Mouse (Mus musculus): ENCODE data around the gene Fat1. TPM values are rescaled to one million over a fixed set of nuclear protein-coding genes. Genes with fewer than 3 reads are reported as not detected.

Gene Fat1
- polyA plus RNA-seq, 1 experiment from 2014 or later, result 10.9 TPM

DNA sequence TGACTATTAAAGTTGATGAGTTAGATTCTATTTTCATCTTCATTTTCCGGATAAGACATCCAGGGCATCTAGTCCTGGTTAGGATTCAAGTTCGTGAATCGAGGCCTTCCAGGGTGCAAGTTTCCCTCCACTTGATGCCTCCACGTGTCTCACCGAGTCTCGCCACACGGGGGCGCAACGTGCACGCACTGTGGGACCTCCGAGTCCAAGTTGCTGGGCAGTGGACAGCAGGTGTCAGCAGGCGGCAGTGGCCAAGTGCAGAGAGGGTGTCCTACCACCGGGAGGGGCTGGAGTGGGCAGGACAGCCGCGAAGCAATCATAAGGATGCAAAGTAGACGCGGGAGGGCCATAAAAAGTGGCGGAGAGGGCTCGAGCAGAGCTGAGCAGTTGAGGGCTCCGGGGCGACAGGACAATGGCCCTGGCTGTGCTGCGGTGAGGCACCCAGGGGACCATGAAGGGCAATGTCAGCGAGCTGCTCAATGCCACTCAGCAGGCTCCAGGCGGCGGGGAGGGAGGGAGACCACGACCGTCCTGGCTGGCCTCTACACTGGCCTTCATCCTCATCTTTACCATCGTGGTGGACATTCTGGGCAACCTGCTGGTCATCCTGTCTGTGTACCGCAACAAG is 133.6 kb downstream of the Fat1 start, which contains the start of gene Mtnr1a:
Mtnr1a (plus strand) TSS at position 379 of the 628 bp plus-strand sequence.
- H3K27me3 ChIP-seq, result peaks cover 9% of the 10 kb centered on the region
- H3K36me3 ChIP-seq, result no peaks in the 10 kb centered on the region
- peak within 1 kb of the TSS; percentile 73 for H3K4me2 ChIP-seq
- no peaks in the 10 kb centered on the region for H3K9me3 ChIP-seq (replicated peaks)
- H3K4me1 ChIP-seq (replicated peaks), result peaks cover 4% of the 10 kb centered on the region; the same call in 1 of the 2 replicates
- H3K9ac ChIP-seq, result no peak within 1 kb of the TSS
- ATAC-seq (replicated peaks; ENCODE audit: insufficient number of reproducible peaks, insufficient read depth, low FRiP score, low read depth), result peak; percentile 89
- 9% methylated on average over 29 of the region's 29 CpGs for WGBS
- H3K4me3 ChIP-seq, result peak within 1 kb of the TSS; percentile 35
- no peak within 1 kb of the TSS for H3K27ac ChIP-seq

DNA sequence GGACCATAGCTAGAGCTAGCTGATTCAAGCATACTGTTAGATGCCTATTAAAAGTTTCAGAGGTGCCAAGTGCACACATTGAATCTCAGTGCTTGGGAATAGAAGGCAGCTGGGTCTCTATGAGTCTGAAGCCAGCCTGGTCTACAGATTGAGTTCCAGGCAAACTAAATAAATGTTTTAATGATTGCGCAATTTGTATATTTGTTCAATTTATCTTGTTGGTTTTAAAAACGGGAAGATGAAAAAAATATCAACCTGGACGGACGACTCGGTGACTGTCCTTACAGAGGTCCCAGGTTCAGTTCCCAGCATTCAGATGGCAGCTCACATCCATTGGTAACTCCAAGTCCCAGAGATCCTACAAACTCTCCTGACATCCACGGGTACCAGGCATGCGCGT is 135.7 kb downstream of the Fat1 start:
- Histone ChIP-seq H3K4me1 (replicated peaks) (no peaks in the 10 kb centered on the region; the same call in 1 of the 2 replicates), H3K36me3 (no peaks in the 10 kb centered on the region), H3K9ac (no peak overlapping the region), H3K27me3 (peaks cover 9% of the 10 kb centered on the region), H3K27ac (no peak overlapping the region), H3K4me3 (no peak overlapping the region), H3K9me3 (replicated peaks) (no peaks in the 10 kb centered on the region), H3K4me2 (no peak overlapping the region)
- ATAC-seq (replicated peaks; ENCODE audit: insufficient number of reproducible peaks, insufficient read depth, low FRiP score, low read depth), result no peak
- WGBS, result 77% methylated on average over 8 of the region's 8 CpGs

DNA sequence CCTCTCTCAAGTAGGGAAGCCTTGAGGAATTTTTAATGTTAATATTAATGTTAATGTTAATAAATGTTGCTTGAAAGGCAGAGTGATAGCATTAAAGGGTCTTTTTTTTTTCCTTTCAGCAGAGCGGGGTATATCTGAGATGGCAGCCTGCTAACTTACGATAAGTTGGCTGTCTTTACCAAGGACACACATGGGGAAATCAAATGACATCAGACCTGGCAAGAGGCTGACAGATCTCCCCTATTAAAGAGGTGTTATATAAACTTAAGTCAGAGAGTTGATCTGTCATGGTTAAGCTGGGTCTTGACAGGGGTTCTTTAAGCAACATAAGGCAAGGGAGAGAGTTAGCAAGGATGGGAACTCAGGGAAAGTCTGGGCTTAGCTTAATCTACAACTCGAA is 145.6 kb downstream of the Fat1 start:
- Histone ChIP-seq H3K36me3 (no peaks in the 10 kb centered on the region), H3K4me2 (no peak overlapping the region), H3K4me1 (replicated peaks) (no peaks in the 10 kb centered on the region), H3K9me3 (replicated peaks) (no peaks in the 10 kb centered on the region), H3K9ac (no peak overlapping the region), H3K27ac (no peak overlapping the region), H3K27me3 (no peaks in the 10 kb centered on the region), H3K4me3 (no peak overlapping the region)
- 68% methylated on average over 3 of the region's 3 CpGs for WGBS
- no peak for ATAC-seq (replicated peaks; ENCODE audit: insufficient number of reproducible peaks, insufficient read depth, low FRiP score, low read depth)

DNA sequence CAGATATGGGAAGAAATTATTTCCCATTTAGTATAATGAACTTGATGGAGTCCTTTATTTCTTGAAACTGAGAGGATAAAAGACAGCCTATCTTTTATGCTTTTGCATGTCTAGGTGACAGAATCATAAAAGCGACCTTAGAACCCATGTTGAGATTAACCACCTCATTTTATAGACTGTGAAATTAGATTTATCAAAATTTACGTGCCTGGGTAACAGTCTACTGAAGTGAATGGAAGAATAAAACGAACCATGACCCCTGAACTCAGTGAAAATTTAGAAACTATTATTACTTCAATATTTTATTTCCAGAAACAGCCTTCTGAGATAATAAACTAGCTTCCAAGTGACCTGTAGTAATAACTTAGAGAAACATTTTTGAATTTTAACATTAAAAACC is 158.4 kb downstream of the Fat1 start:
- no peak for ATAC-seq (replicated peaks; ENCODE audit: insufficient number of reproducible peaks, insufficient read depth, low FRiP score, low read depth)
- WGBS, result 81% methylated on average over 3 of the region's 3 CpGs

More for the DNA sequence above, 158.4 kb downstream of the Fat1 start:
- H3K9me3 ChIP-seq (replicated peaks), result no peaks in the 10 kb centered on the region
- H3K4me3 ChIP-seq, result no peak overlapping the region
- no peaks in the 10 kb centered on the region for H3K27me3 ChIP-seq
- no peaks in the 10 kb centered on the region for H3K36me3 ChIP-seq
- H3K27ac ChIP-seq, result no peak overlapping the region
- H3K4me2 ChIP-seq, result no peak overlapping the region
- H3K9ac ChIP-seq, result no peak overlapping the region
- no peaks in the 10 kb centered on the region for H3K4me1 ChIP-seq (replicated peaks)

Other genes starting within 250 kb of the Fat1 start
- gene Mtnr1a, start 133.7 kb downstream of the Fat1 start, polyA plus RNA-seq (2015; fragmentation: Nextera tagmentation; extraction: Ambion mirVana), result not detected in 2 replicates